Mouse (Mus musculus) stomach, postnatal 0 days (tissue): ENCODE results near the gene Pld3.

Experiments used
- CTCF ChIP-seq: IDR thresholded peaks from 2 replicates; pipeline ENCODE4 v1.5.1; 2016; ENCODE audit warnings: antibody characterized with exemption, low read depth, mild to moderate bottlenecking, moderate library complexity
- EP300 ChIP-seq: optimal IDR thresholded peaks from 2 replicates; pipeline ENCODE3; 2016; ENCODE audit warnings: antibody characterized with exemption

DNA sequence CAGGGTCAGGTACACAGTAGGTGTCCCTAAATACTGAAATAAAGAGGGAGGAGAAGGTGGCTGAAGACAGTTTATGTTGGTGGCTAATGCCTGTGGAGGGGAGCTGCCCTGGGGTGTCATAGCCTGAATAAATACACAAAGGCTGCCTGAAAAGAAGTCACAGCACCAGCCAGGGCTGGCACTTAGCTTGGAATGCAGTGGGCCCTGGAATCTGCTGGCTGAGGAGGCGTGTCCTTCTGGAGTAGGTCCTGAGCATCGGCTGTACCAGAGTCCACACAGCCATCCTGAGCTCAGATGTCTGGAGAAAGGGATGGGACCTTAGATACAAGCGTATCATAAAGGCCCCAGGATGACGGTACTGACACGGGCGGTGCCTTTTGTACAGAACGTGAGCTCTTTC is 61.2 kb downstream of the Pld3 start:
- TF ChIP-seq EP300 (no peak), CTCF (no peak)
